Mouse (Mus musculus) heart, embryonic 14.5 days (tissue): ENCODE data around the gene Fcho2. TPM values are rescaled to one million over a fixed set of nuclear protein-coding genes. Genes with fewer than 3 reads are reported as not detected.

Experiments used
- ATAC-seq: fragments of 200-750 bp; cut with Nextera tagmentation; 2 replicates; pipeline ENCODE4 v1.8.0; 2017; ENCODE audit warnings: low read depth, moderate TSS enrichment; ENCODE audit not compliant: insufficient number of reproducible peaks, insufficient read depth, low FRiP score
- H3K27ac ChIP-seq, 2 experiments: fragments of 200-500 bp in 1 of 2; fragments of 300-500 bp in 1 of 2; sonication (generic) in 1 of 2; replicated peaks in 1 of 2; 2 replicates each; pipeline ENCODE4 v1.5.1; 2012 to 2014; ENCODE audit warnings: low read depth in 2 of 2, low read length in 2 of 2, control low read depth in 1 of 2, mild to moderate bottlenecking in 1 of 2, mixed read lengths in 1 of 2; ENCODE audit not compliant: control insufficient read depth in 1 of 2, insufficient read depth in 1 of 2
- H3K27me3 ChIP-seq: fragments of 300-500 bp; sonication (generic); 2 replicates; pipeline ENCODE4 v1.6.1; 2014; ENCODE audit warnings: mild to moderate bottlenecking, low read length, control low read depth; ENCODE audit not compliant: control insufficient read depth, insufficient read depth
- H3K36me3 ChIP-seq: fragments of 300-500 bp; sonication (generic); 2 replicates; pipeline ENCODE4 v1.6.1; 2014; ENCODE audit warnings: mild to moderate bottlenecking, control low read depth, low read length, mixed read lengths; ENCODE audit not compliant: control insufficient read depth, insufficient read depth
- H3K4me1 ChIP-seq, 2 experiments: fragments of 200-500 bp in 1 of 2; fragments of 300-500 bp in 1 of 2; sonication (generic) in 1 of 2; 2 replicates each; pipeline ENCODE4 v1.6.1; 2012 to 2014; ENCODE audit warnings: low read length in 2 of 2, control low read depth in 1 of 2, mixed read lengths in 1 of 2; ENCODE audit not compliant: control insufficient read depth in 2 of 2, insufficient read depth in 2 of 2
- H3K4me2 ChIP-seq: fragments of 300-500 bp; sonication (generic); 2 replicates; pipeline ENCODE4 v1.6.1; 2014; ENCODE audit warnings: mild to moderate bottlenecking, low read length
- H3K4me3 ChIP-seq, 2 experiments: fragments of 200-500 bp in 1 of 2; fragments of 300-500 bp in 1 of 2; sonication (generic) in 1 of 2; 2 replicates each; pipeline ENCODE4 v1.5.1; 2012 to 2014; ENCODE audit warnings: low read length in 2 of 2, mild to moderate bottlenecking in 2 of 2, control low read depth in 1 of 2, low read depth in 1 of 2, moderate library complexity in 1 of 2; ENCODE audit not compliant: control insufficient read depth in 1 of 2, insufficient read depth in 1 of 2
- H3K9ac ChIP-seq: fragments of 300-500 bp; sonication (generic); 2 replicates; pipeline ENCODE4 v1.6.1; 2014; ENCODE audit warnings: mild to moderate bottlenecking, low read length
- H3K9me3 ChIP-seq: fragments of 300-500 bp; sonication (generic); 2 replicates; pipeline ENCODE4 v1.6.1; 2016; ENCODE audit warnings: low read length, control low read depth; ENCODE audit not compliant: control insufficient read depth
- WGBS: fragments of 180-500 bp; shearing (Covaris S2); extraction: QIAGEN DNeasy Blood & Tissue Kit; methylation state at CpG from one replicate; pipeline ENCODE4 v1.1.7; 2014; 5-methylcytosine and 5-hydroxymethylcytosine counted together
- polyA plus RNA-seq: library from polyadenylated mRNA; unstranded; fragments of >200 nt; fragmentation: Nextera tagmentation; extraction: Ambion mirVana; gene quantifications from 2 replicates; pipeline ENCODE4 v1.2.1, GENCODE M21; 2014

Gene Fcho2
- polyA plus RNA-seq, 1 experiment from 2014 or later = 29.4 TPM

DNA sequence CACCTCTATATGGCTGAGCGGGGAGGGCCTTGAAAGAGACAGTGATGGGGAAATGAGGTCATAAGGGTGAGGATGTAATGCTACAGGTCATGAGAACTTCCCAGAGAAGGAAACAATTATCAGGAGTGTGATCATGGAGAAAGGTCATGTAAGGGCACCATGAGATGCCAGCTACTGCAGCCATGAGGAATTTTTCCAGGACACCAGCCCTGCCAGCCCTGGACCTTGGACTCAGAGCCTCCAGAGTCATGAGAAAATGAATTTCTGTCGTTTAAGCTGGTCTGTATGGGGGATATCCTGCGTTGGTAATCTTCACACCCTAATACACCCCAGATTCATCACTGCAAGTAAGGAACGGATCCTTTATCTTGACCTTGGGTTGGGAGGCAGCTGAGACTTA, 141.3 kb downstream of the Fcho2 start:
- no peak for ATAC-seq
- H3K9me3 ChIP-seq = no peaks in the 10 kb centered on the region
- 72% methylated on average over 4 of the region's 4 CpGs for WGBS

More for the DNA sequence above, 141.3 kb downstream of the Fcho2 start:
- Histone ChIP-seq H3K4me3 (no peak overlapping the region), H3K9ac (no peak overlapping the region), H3K36me3 (no peaks in the 10 kb centered on the region), H3K27ac (no peak overlapping the region), H3K4me2 (no peak overlapping the region), H3K4me1 (no peaks in the 10 kb centered on the region; a peak in 1 of 4 replicates), H3K27me3 (no peaks in the 10 kb centered on the region)

Other genes starting within 250 kb of the Fcho2 start
- not detected in 2 replicates for gene Tmem174, start 178.0 kb downstream of the Fcho2 start, polyA plus RNA-seq
- 1.4 and 2.1 TPM in 2 replicates for gene Tmem171, start 120.6 kb downstream of the Fcho2 start, polyA plus RNA-seq
- 27.9 and 39.6 TPM in 2 replicates for gene Tnpo1, start 110.9 kb upstream of the Fcho2 start, polyA plus RNA-seq
- not detected in 2 replicates for gene 1700024P04Rik, start 169.1 kb upstream of the Fcho2 start, polyA plus RNA-seq